Mouse (Mus musculus) testis, adult 2 months (tissue): ENCODE results near the gene Hivep2.

Experiments
- CTCF ChIP-seq: fragments of 200-500 bp; IDR thresholded peaks from 2 replicates; pipeline ENCODE4 v1.5.1; 2012; ENCODE audit warnings: low read depth, mild to moderate bottlenecking, inconsistent platforms, low read length, moderate library complexity; ENCODE audit not compliant: control insufficient read depth, insufficient read depth, insufficient replicate concordance
- POLR2A ChIP-seq: fragments of 200-500 bp; IDR thresholded peaks from 2 replicates; pipeline ENCODE4 v1.6.1; 2012; ENCODE audit warnings: low read depth, mild to moderate bottlenecking, inconsistent platforms, low read length, moderate library complexity; ENCODE audit not compliant: control insufficient read depth

GRCm38 (mm10) chr10:14130270-14130669, 164.4 kb downstream of the Hivep2 start:
- TF ChIP-seq CTCF (no peak), POLR2A (no peak)
